Mouse (Mus musculus) left cerebral cortex, adult 18-20 months (tissue): ENCODE data around the gene Ebp. TPM values are rescaled to one million over a fixed set of nuclear protein-coding genes. Genes with fewer than 3 reads are reported as not detected.

Experiments used
- DNase-seq, 2 experiments: peaks; one replicate each; pipeline ENCODE4 v3.0.0; 2021 to 2022; ENCODE audit warnings: low spot score in 2 of 2, mixed read lengths in 1 of 2
- total RNA-seq, 2 experiments: library from RNA; stranded (reverse); gene quantifications; 2 replicates each; pipeline ENCODE4 v1.2.3; 2021

Gene Ebp
- total RNA-seq, 2 experiments from 2014 or later, result 32.9 to 36.9 TPM

DNA sequence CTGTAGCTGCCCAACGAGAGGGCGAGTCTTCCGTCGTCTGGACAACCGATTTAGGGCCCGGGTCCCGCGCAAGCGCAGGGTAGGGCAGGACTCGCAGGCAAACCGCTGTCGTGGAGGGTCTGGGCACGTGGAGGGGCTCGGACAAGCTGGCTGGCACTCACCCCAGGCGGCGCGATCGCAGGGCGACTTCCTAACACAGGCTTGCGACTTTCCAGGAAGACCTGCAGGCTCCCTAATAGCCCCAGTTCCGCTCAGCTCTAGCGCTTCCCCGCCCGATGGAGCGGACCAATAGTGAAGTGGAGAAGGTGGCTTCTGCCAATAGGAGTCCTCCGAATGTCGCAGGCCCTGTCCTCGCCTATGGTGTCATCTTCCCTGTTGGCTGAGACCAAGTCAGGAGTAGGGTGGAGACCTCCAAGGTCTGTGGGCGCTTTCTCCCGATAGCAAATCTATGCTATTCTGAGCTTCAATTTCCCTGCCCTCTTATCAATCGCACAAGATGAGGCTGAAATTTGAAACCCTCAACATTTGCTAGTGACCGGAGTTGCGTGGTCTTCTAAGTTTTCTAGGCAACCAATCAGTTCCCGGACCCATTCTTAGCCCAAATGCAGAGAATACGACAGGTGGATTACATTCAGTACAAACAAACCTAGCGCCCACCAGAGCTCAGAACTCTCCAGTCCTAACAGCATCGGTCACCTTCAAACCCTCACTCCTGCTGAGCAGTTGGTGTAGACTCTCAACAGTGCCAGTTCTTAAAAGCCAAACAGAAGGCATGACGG lies 483 bp downstream of the Ebp start:
- DNase-seq, result peak; percentile 67 to 77

- DNase-seq, result peak in 1 of 2 experiments; percentile 12
Observed at GRCm38 (mm10) chrX:8192126-8192639, 1.1 kb downstream of the Ebp start.

DNA sequence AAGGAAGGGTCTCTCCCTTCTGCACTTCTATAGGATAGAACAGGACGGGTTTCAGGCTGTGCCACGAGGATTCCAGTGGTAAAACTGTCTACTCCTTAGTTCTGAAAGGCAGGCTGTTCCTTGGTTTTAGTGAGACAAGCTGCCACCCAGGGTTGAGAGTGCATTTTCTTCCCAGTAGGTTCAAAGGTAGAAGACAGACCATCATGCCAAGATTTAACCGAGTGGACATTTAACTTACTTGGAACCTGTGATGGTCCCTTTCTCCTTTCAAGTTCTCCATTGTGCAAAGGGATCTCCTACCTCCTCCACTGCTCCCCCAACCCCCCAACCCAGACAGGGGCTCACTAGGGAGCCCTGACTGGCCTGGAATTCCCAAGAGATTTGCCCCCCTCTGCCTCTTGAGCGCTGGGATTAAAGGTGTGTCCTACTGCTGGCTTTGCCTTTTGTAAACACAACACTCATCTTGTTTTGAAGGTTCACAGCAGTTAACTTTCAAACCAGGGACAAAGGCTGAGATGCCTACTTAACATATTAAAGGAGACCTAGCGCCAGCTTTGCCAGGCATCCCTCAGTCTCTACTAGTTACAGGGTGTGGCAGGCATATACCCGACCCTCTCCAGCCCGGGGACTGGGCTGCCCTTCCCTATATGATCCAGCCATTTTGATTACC lies 10.3 kb downstream of the Ebp start:
- DNase-seq, result no peak

DNA sequence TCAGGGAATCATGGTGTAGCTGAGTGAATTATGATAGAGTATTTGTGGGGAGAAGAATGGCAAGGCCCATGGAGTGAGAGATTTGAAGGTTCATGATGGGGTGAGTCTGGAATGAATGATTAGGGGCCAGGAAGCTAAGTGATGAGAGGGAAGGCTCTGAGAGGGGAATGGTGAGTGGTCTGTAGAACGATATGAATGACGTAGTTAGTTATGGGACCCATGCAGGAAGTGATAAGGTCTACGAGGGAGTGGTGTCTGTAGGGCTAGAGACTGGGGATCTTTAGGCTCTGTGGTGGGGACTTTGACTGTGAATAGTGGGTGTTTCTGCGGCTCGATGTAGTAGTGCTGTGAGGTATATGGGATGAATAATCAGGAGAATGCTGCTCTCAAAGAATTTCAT lies 13.7 kb downstream of the Ebp start:
- DNase-seq, result no peak

GRCm38 (mm10) chrX:8178871-8179270 lies 14.4 kb downstream of the Ebp start:
- no peak for DNase-seq

DNA sequence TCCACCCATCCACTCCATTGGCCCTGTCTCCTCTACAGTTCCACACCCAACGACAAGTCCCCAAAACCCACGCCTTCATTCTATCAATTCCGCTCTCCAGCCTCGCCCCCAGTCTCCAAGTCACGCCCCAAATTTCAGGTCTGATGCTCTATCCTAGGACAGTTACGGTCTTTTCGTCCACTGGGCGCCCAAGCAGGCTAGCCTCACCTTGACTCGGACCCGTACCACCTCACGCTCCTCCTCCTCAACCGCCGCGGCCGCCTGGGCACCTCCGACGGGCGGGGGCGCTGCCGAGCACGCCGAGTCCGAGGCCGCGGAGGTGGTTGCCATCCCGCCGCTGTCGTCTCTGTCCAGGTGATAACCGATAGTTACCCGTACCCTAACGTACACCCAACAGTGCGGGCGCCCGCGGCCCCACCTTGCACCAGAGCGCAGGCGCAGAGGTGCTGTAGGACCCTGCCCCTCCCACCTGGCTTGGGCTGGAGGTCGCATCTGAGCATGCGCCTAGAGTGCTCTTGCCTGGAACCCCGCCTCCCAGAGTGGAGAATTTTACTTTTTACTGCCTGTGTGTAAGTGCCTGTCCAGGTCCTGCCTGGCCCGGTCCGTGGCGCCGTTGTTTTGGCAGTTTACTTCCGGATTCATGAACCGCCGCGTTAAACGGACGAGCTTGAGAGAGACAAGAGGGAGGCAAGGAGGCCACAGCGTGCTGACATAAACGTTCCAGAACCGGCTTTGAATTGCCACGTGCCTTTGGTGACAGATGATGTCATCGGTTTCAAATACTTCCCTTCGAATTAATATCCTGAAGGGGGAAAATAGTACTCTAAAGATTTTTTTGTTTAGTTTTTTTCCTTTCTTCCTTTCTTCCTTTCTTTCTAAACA lies 17.6 kb downstream of the Ebp start, which contains the start of gene Tbc1d25:
Tbc1d25 (minus strand) TSS at position 678 of the 882 bp plus-strand sequence.
- DNase-seq, result peak; percentile 68 to 77

DNA sequence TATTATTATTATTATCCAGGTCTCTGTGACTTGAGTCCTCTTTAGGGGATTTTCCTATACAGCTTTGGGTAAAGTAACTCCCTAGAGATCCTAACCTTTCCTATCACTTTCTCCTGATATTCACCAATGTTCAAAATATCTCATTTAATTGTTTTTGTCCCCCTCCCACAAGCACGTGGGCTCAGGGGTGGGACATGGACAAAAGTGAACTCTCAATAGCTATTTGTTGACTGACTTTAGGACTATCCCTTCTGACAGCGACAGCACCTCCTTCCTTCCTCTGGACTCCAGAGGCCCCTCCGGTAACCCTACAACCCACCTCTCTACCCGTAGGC lies 18.2 kb downstream of the Ebp start:
- no peak for DNase-seq

- no peak for DNase-seq
Observed at GRCm38 (mm10) chrX:8167716-8168647, 25.3 kb downstream of the Ebp start.

DNA sequence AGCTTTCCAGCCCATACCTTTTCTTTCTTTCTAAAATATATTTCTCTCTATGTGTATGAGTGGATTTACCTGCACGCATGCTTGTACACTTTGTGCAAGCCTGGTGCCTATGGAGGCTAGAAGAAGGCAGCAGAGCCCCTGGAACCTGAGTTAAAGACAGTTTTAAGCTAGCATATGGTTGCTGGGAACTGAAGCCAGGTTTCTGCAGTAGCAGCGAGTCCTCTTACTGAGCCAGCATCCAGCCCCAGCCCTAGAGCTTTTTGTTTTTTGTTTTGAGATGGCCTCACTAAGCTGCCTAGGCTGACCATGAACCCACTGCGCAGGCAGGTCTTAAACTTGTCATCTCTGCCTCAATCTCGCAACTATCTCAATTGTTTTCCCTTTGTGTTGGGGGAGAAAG lies 28.8 kb downstream of the Ebp start:
- DNase-seq, result no peak

- DNase-seq, result no peak
Observed at GRCm38 (mm10) chrX:8163076-8163475, 30.2 kb downstream of the Ebp start.

DNA sequence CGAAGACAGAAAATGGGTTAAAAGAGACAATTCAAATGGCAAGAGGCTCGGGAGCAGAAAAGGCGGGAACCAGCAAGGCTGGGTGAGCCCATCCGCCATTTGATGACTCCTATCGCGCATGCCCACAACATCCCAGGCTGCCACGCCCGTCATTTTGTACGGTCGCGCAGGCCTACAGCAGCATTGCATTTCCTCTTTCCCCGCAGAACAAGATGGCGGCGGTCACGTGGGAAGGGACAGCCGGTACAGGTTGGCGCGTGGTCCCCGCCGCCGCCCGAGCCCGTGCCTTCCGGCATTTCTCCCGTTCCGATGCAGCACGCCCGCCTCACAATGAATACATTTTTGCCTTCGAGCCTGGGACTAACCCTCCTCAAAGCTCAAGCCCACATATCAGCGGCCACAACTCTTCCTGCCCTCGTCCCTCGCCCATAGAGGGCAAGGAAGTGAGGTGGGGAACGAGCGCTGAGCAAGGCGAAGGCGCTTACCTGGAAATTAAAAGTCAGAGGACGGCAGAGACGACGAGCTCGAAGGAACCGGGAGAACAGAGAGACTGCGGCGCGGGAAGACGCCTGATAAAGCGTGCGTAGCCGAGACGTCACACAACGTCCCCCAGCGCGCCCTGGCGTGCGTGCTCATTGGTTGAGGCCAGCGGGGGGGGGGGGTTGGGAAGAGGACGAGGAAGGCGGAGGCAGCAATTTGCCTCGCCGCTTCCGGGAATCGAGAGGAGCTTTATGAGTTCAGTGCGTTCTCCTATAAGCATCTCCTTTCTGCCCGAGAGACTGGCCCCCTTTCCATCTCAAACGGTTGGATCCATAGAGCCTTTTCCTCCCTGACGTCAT lies 47.9 kb downstream of the Ebp start, which contains the start of gene Rbm3:
Rbm3 (minus strand) TSS at position 728 of the 839 bp plus-strand sequence.
- DNase-seq, result peak; percentile 86 to 88

DNA sequence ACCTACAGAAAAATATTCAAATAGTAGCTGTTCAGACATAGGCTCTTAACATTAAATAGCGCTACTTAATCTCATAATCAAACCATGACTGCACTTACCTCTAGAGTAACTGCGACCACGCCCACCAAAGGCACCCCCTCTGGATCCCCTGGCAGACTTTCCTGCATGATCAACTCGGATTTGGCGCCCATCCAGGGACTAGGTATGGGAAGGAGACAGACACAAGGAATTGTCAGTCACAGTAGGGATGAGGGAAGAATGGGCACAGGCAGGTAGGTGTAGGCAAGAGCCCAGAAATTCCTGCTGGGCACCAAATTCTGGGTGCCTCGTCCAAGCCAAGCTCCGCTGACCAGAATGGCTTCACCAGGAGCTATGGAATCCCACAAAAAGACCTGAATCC lies 49.6 kb downstream of the Ebp start:
- DNase-seq, result no peak

GRCm38 (mm10) chrX:8142948-8143347 lies 50.4 kb downstream of the Ebp start:
- no peak for DNase-seq

DNA sequence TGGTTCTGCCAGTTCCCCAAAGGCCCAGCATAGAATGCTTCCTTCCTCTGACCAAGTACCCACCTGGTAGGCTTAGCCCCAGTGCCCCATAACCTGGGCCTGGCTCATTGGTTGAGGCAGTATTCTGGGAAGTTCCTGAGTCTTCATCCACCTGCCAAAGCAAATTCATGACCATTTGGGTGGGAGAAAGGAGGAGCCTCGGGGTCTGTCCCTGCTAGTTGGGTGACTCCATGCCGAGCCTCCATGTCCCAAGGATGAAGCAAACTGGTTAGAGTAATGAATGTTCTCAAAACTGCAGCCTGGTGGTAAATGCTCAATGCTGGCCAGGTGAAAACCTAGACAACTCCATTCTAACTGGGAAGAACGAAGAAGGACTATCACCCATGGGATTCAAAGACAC lies 52.3 kb downstream of the Ebp start:
- no peak for DNase-seq

- no peak for DNase-seq
Observed at GRCm38 (mm10) chrX:8140446-8140845, 52.9 kb downstream of the Ebp start.

DNA sequence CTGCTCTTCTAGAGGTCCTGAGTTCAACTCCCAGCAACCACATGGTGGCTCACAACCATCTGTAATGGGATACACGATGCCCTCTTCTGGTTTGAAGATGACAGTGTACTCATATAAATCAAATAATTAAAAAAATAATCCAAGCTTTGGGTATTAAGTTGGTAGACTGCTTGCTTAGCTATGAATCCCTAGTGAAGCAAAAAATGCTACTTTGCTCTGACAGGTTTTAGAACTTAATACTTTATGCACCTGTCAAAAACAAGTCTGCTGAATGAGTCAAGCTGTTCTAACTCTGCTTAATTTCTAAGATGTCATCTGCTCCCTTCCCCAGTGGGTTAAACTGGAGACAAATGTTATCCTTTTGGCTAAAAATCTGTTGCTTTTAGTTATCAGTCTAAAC lies 53.8 kb downstream of the Ebp start:
- no peak for DNase-seq

DNA sequence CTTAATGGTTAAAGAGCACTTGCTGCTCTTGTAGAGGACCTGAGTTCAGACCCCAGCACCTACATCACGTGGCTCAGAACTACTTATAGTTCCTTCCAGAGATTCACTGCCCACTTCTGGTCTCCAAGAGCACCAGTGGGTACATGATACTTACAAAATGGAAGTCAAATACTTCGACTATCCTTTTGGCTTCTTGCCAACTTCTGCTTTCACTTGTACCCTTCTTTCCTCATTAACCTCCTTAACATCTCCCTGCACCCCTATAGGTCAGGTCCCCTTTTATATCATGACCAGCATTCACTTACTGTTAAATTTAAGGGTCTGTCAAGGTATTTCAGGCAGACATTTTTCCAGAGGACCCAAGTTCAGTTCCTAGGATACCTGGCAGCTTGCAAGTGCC lies 57.4 kb downstream of the Ebp start:
- no peak for DNase-seq
